Comparison of ENCODE assay signal across 15 mouse cellular contexts in the genomic region with DNA sequence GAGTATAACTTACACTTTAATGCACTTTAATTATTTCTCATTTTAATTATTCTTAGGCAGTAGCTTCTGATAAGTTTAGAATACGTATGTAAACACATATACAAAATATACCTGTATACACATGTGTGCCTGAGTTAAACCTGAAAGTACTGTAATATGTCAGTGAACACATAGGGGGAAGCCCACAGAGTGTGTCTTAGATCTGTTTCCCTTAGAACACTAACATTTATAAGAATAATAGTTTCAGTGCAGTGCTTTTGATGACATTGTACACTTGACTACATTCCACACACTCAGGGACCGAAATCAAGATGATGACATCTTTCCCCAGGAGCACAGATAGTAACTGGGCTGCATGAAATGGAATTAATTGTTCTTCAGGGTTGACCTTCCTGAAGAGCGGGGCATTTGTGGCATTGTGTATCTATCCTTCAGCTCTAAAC. TPM values are rescaled to one million over a fixed set of nuclear protein-coding genes. Genes with fewer than 3 reads are reported as not detected.
"Had no signal": no experiment of that assay in that cellular context is flagged by ENCODE, and none has a peak within 500 bp of the region (broad histone marks: within the 10 kb centered on the region; RNA-seq: fewer than 3 reads in every experiment).

No protein-coding gene starts in this region.

- ATAC-seq: midbrain, embryonic 15.5 days had no signal

- H3K36me3 ChIP-seq: midbrain, embryonic 15.5 days had no signal

- H3K4me2 ChIP-seq: liver, embryonic 13.5 days; midbrain, embryonic 12.5 days; midbrain, embryonic 15.5 days; neural tube, embryonic 13.5 days; stomach, embryonic 15.5 days had no signal

- H3K27me3 ChIP-seq: liver, embryonic 13.5 days; midbrain, embryonic 12.5 days; midbrain, embryonic 15.5 days; neural tube, embryonic 13.5 days; stomach, embryonic 15.5 days had no signal

- H3K9ac ChIP-seq: liver, embryonic 13.5 days; midbrain, embryonic 12.5 days; midbrain, embryonic 15.5 days; neural tube, embryonic 13.5 days; stomach, embryonic 15.5 days had no signal

- DNase-seq: kidney, adult 2 months; layer of hippocampus, postnatal 36 days; liver, embryonic 13.5 days; lung, adult 2 months; lung, postnatal 14 days; lung, postnatal 4 days; right cerebral cortex, postnatal 14 days; spleen, adult 18-20 months; thymus, postnatal 36 days had no signal

- H3K9me3 ChIP-seq: liver, embryonic 13.5 days; midbrain, embryonic 12.5 days; midbrain, embryonic 15.5 days; neural tube, embryonic 13.5 days; stomach, embryonic 15.5 days had no signal

- H3K27ac ChIP-seq: left cerebral cortex, adult 2 months; liver, embryonic 13.5 days; midbrain, embryonic 12.5 days; midbrain, embryonic 15.5 days; neural tube, embryonic 13.5 days; stomach, embryonic 15.5 days had no signal

- H3K4me3 ChIP-seq: left cerebral cortex, adult 2 months; liver, embryonic 13.5 days; midbrain, embryonic 12.5 days; midbrain, embryonic 15.5 days; neural tube, embryonic 13.5 days; stomach, embryonic 15.5 days had no signal

RNA-seq across cellular contexts. Expression of gene Gpr18, which starts 44.0 kb away (rescaled TPM):
- polyA plus RNA-seq: limb, embryonic 14.5 days; liver, embryonic 13.5 days had no signal
